Mouse (Mus musculus) stomach, postnatal 0 days (tissue): ENCODE measurements at regions not wholly inside any gene's neighbourhood (a gene's known extent, or its start where the extent isn't known, plus 50 kb on each side); places are given as distances from the start of the nearest gene placed in this dataset.
A peak's percentile ranks its signal among the peaks of the same experiment; 100 is the strongest.
"Not testable (repeated sequence)": the region's sequence is repeated elsewhere in the genome, so short reads cannot be mapped to it uniquely, and the experiment has no call there.

ENCODE experiments used
- ATAC-seq: fragments of 200-750 bp; cut with Nextera tagmentation; 2 replicates; pipeline ENCODE4 v1.8.0; 2017; ENCODE audit not compliant: low FRiP score, low TSS enrichment
- DNase-seq: peaks from one replicate; pipeline ENCODE4 v3.0.0-alpha.2; 2016; ENCODE audit warnings: low spot score
- H3K27ac ChIP-seq: fragments of 300-500 bp; sonication (generic); replicated peaks from 2 replicates; pipeline ENCODE4 v1.5.1; 2014; ENCODE audit warnings: mild to moderate bottlenecking, control low read depth
- H3K27me3 ChIP-seq: fragments of 300-500 bp; sonication (generic); 2 replicates; pipeline ENCODE4 v1.6.1; 2014; ENCODE audit warnings: low read length; ENCODE audit not compliant: control insufficient read depth, insufficient read depth
- H3K36me3 ChIP-seq: fragments of 300-500 bp; sonication (generic); 2 replicates; pipeline ENCODE4 v1.6.1; 2014; ENCODE audit warnings: low read length, mixed read lengths; ENCODE audit not compliant: control insufficient read depth, insufficient read depth
- H3K4me1 ChIP-seq: fragments of 300-500 bp; sonication (generic); replicated peaks from 2 replicates; pipeline ENCODE4 v1.6.1; 2014; ENCODE audit warnings: antibody characterized with exemption; ENCODE audit not compliant: control insufficient read depth, insufficient read depth
- H3K4me2 ChIP-seq: fragments of 300-500 bp; sonication (generic); replicated peaks from 2 replicates; pipeline ENCODE4 v1.6.1; 2014; ENCODE audit warnings: low read depth, mild to moderate bottlenecking, control low read depth, moderate library complexity
- H3K4me3 ChIP-seq: fragments of 300-500 bp; sonication (generic); 2 replicates; pipeline ENCODE4 v1.5.1; 2014; ENCODE audit warnings: low read depth, low read length, control low read depth
- H3K9ac ChIP-seq: fragments of 300-500 bp; sonication (generic); 2 replicates; pipeline ENCODE4 v1.6.1; 2014; ENCODE audit warnings: mild to moderate bottlenecking, low read length, control low read depth, mixed read lengths
- H3K9me3 ChIP-seq: fragments of 300-500 bp; sonication (generic); 2 replicates; pipeline ENCODE4 v1.6.1; 2016; ENCODE audit warnings: low read length; ENCODE audit not compliant: control insufficient read depth
- CTCF ChIP-seq: IDR thresholded peaks from 2 replicates; pipeline ENCODE4 v1.5.1; 2016; ENCODE audit warnings: antibody characterized with exemption, low read depth, mild to moderate bottlenecking, moderate library complexity
- EP300 ChIP-seq: optimal IDR thresholded peaks from 2 replicates; pipeline ENCODE3; 2016; ENCODE audit warnings: antibody characterized with exemption
- WGBS: fragments of 180-500 bp; shearing (Covaris S2); extraction: QIAGEN DNeasy Blood & Tissue Kit; methylation state at CpG from one replicate; pipeline ENCODE4 v1.1.7; 2014; 5-methylcytosine and 5-hydroxymethylcytosine counted together

DNA sequence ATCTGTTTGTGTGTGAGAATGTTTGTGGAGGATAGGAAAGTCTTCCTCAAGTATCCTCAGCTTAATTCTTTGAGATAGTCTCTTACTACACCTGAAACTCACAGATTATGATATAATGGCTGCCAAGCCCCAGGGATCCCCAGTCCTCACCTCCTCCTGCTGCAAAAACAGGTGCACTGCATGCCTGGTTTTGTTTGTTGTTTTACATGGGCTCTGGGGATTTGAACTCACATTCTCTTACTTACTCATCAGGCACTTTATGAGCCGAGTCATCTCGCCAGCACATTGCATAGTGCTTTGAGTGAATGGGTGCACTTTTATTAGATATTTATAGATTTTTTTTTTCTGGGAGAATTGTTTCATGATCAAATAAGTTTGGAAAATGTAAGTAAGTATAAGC, 56.3 kb downstream of the Mterf1b start:
- Histone ChIP-seq H3K4me1 (no peaks in the 10 kb centered on the region), H3K36me3 (no peaks in the 10 kb centered on the region), H3K4me2 (no peak overlapping the region), H3K27ac (no peak overlapping the region), H3K9ac (no peak overlapping the region), H3K9me3 (no peaks in the 10 kb centered on the region), H3K4me3 (no peak overlapping the region), H3K27me3 (no peaks in the 10 kb centered on the region)
- 82% methylated on average over 2 of the region's 2 CpGs for WGBS
- ATAC-seq (no peak), DNase-seq (no peak)
- TF ChIP-seq EP300: no peak
- no peak for TF ChIP-seq CTCF

DNA sequence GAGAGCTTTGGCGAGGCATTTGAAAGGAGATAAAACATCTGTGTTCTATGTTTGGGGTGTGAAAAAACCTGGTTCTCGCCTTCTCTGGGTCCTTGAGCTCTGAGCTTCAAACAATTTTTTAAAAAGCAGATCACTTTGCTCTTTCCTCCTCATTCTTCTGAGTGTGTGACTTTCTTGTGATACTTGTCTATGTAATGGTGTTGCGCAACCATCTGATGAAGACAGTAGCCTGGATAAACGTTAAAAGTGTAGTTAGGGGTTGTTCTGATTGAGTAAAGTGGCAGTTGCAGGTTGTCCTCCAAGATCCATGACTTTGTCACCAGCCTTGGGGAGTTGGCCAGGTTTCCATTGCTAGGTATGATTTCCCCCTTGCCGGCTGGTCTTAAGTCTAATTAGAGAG, 62.1 kb downstream of the Mterf1b start:
- not testable (repeated sequence) for H3K36me3 ChIP-seq, H3K4me2 ChIP-seq, H3K27ac ChIP-seq, H3K4me1 ChIP-seq, H3K9me3 ChIP-seq, H3K9ac ChIP-seq, H3K27me3 ChIP-seq, H3K4me3 ChIP-seq, DNase-seq, ATAC-seq
- WGBS: 78% methylated on average over 5 of the region's 5 CpGs

DNA sequence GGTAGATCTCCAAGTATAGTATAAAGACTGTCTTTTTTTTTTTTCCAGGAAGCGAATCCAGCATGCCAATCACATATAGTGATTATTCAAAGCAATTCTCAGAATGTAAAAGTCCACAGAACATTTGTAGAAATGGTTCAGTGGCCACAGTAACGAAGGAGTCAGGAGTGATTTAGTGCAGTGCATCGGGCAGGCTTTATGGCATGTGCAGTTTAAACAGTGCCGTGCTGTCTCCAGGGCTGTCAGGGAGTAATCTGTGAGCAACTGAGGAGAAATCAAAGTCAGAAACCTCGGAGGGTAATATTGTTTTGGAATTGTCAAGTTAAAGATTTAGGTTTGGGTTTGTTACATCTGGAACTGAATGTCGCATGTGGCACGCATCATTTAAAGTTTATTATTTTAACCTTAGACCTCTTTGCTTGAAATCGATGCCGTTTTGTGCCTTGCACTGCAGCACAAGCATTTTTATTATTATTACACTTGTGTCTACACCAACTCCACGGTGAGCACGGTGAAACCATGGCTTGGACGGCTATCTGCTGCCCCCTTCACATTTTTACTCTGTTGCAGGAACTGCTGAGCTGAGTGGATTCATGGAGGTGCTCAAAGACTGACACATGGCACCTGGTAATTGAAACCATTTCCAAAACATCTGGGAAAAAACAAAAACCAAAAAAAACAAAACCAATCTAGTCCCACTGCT, 65.0 kb downstream of the Mterf1b start:
- WGBS: 45% methylated on average over 12 of the region's 12 CpGs
- no peak overlapping the region for H3K4me2 ChIP-seq
- H3K36me3 ChIP-seq: no peaks in the 10 kb centered on the region
- no peak overlapping the region for H3K9ac ChIP-seq
- ATAC-seq (no peak), DNase-seq (no peak)
- H3K4me1 ChIP-seq: no peaks in the 10 kb centered on the region
- TF ChIP-seq CTCF: no peak; the same call in 1 of the 2 replicates
- TF ChIP-seq EP300: no peak
- no peaks in the 10 kb centered on the region for H3K9me3 ChIP-seq
- no peak overlapping the region for H3K27ac ChIP-seq
- no peaks in the 10 kb centered on the region for H3K27me3 ChIP-seq
- no peak overlapping the region for H3K4me3 ChIP-seq

DNA sequence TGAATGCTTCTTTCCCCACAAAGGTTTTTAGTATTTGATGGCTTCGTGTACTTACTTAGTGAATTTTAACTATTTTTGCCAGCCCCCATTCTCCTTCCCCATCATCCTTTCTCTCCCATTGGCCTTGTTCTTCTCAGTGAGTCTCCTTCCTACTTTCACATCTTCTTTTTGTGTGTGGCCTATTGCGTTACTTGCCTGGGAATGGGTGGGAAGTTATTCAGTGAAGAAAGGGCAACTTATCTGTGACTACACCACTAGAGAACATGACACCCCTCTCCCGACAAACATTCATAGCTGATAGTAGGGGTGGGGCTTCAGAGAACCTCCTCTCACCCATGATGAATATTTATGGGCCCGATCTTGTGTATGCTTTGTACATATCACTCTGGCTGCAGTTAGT, 67.1 kb downstream of the Mterf1b start:
- no peak overlapping the region for H3K4me3 ChIP-seq
- H3K4me2 ChIP-seq: no peak overlapping the region
- DNase-seq (no peak), ATAC-seq (no peak)
- H3K9ac ChIP-seq: no peak overlapping the region
- no peaks in the 10 kb centered on the region for H3K36me3 ChIP-seq
- no peaks in the 10 kb centered on the region for H3K9me3 ChIP-seq
- no peaks in the 10 kb centered on the region for H3K27me3 ChIP-seq
- no peak overlapping the region for H3K27ac ChIP-seq
- WGBS: 79% methylated on average over 4 of the region's 4 CpGs
- TF ChIP-seq CTCF (no peak), EP300 (no peak)
- no peaks in the 10 kb centered on the region for H3K4me1 ChIP-seq

DNA sequence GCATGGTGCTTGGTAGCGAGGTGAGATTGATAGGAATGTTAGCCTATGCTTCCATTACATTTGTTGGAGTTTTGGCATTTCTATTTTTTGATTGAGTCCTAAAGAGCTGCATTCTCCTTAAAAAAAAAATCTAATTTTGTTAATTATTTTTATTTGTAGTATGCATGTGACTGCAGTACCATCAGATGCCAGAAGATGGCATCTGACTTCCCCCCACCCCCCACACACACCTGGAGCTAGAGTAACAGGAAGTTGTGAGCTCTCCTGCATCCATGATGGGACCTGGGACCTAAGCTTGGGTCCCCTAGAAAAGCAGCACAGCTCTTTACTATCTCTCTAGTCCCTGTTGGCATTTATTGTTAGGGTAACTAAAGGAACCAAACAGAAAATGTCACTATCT, 70.5 kb downstream of the Mterf1b start:
- no peaks in the 10 kb centered on the region for H3K27me3 ChIP-seq
- H3K9me3 ChIP-seq: no peaks in the 10 kb centered on the region
- no peak overlapping the region for H3K9ac ChIP-seq
- DNase-seq: no peak
- no peak overlapping the region for H3K4me2 ChIP-seq
- H3K27ac ChIP-seq: no peak overlapping the region
- no peak overlapping the region for H3K4me3 ChIP-seq
- no peaks in the 10 kb centered on the region for H3K36me3 ChIP-seq
- WGBS: 100% methylated on average over 1 of the region's 1 CpGs
- no peak for ATAC-seq
- no peaks in the 10 kb centered on the region for H3K4me1 ChIP-seq
- TF ChIP-seq EP300 (no peak), CTCF (peak; percentile 70)

DNA sequence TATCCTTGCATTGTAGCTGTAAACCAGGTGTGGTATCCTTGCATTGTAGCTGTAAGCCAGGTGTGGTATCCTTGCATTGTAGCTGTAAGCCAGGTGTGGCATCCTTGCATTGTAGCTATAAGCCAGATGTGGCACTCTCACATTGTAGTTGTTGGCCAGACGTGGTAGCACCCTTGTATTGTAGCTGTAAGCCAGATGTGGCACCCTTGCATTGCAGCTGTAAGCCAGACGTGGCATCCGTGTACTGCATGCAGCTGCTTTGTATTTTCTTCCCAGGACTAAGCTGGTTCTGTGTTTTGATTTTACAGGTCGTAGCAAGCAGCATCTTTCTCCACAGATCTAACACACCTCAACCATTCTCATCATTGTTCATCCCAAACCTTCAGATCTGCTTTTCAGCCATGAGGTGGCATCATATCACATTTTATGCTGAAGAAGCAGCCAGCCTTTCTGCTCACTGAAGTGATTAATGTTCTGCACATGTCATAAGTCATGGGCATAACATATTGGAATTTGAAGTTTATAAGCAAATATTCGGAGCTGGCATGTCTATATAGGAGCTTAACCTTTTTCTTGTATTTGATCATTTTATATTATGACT, 71.5 kb downstream of the Mterf1b start:
- H3K4me1 ChIP-seq: no peaks in the 10 kb centered on the region
- H3K27me3 ChIP-seq: no peaks in the 10 kb centered on the region
- no peak overlapping the region for H3K9ac ChIP-seq
- H3K4me2 ChIP-seq: no peak overlapping the region
- H3K4me3 ChIP-seq: no peak overlapping the region
- no peaks in the 10 kb centered on the region for H3K36me3 ChIP-seq
- no peaks in the 10 kb centered on the region for H3K9me3 ChIP-seq
- peak; percentile 75 for TF ChIP-seq CTCF
- TF ChIP-seq EP300: no peak
- 56% methylated on average over 5 of the region's 5 CpGs for WGBS
- ATAC-seq (no peak), DNase-seq (no peak)
- no peak overlapping the region for H3K27ac ChIP-seq
